Mouse (Mus musculus) right cerebral cortex, postnatal 25 days (tissue): Measurements from ENCODE around the gene Slc48a1.

ENCODE experiments used
- DNase-seq: peaks from one replicate; pipeline ENCODE4 v3.0.0; 2022

The Slc48a1 gene

DNA sequence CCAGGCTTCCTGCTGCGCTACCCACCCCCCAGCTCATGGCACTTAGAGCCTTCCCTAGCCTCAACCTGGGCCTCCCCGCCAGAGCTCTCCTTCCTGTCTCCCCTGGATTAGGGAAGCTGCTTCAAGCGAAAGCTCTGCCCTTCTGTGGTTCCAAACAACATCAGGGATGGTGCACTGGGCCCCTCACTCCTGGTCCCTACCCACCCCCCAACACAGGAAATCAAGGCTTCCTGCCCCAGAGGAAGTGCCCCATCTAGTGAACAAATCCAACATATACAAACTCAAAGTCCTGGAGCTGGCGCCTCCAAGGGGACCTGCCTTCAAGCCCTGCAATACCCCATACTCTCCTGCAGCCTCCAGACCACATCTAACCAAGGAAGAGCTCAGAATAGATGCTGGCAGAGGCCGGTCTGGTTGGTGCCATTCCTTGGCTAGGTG lies 50.6 kb downstream of the Slc48a1 start:
- DNase-seq = no peak

DNA sequence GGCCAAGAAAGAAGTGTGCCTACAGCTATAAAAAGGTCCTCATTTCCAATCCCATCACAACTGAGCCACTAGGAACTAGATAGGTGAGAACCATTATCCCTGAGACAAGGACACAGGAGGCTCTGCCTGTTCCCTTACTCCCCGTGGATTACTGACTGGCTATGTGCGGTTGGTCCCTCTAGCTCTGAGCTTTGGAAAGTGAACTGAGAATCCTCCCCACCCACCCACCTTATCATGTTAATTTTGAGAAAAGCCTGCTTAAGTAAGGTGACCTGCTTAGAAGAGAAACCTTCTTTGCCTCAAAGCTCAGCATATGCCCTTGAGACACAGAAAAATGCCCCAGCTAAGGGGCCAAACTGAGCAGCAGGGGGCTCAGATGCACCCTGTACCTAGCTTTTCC lies 51.1 kb downstream of the Slc48a1 start:
- DNase-seq = no peak

DNA sequence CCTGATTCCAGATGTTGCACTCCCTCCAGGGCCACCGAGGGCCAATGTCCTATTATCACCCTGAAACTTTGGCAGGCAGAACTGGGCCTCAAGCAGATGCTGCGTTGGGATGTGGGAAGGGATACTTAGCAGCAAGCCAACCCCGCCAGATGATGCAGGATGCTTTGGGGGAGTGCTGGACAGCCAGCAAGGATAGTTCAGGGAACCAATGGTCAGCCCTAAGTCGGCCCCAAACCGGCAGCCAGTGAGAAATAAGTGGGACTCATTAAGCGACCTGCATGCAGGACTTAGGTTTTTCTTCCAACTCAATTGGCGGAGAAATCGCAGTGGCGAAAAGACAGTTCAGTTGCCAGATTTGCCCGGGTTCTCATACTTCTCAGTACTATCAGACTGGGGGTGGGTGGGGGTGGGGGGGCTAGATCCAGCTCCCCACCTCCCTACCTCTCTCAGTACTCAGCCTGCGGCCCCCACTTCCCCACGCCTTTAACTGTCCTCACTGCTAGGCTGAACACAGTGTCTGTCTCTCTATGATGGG lies 52.0 kb downstream of the Slc48a1 start:
- no peak for DNase-seq

DNA sequence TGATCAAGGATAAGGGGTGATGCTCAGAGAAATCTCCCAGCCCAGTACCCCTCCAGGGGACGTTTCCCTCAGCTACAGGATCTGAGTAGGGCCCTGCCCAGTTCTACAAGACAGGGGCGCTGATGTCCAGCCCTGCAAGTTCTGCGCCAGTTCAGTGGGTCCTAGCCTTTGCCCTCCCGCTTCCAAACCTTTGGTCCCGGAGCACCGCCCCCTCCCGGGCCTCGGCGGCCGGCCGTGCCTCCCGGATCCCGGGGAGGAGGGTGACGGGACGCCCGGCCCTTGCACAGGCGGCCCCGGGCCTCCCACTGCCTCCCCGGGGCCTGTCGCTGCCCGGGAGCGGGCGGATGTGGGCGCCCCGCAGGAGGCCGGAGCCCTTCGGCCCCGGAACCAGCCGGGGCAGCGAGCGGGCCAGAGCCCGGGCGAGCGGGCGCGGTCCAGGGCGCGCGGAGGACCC lies 52.5 kb downstream of the Slc48a1 start:
- peak; percentile 61 for DNase-seq

DNA sequence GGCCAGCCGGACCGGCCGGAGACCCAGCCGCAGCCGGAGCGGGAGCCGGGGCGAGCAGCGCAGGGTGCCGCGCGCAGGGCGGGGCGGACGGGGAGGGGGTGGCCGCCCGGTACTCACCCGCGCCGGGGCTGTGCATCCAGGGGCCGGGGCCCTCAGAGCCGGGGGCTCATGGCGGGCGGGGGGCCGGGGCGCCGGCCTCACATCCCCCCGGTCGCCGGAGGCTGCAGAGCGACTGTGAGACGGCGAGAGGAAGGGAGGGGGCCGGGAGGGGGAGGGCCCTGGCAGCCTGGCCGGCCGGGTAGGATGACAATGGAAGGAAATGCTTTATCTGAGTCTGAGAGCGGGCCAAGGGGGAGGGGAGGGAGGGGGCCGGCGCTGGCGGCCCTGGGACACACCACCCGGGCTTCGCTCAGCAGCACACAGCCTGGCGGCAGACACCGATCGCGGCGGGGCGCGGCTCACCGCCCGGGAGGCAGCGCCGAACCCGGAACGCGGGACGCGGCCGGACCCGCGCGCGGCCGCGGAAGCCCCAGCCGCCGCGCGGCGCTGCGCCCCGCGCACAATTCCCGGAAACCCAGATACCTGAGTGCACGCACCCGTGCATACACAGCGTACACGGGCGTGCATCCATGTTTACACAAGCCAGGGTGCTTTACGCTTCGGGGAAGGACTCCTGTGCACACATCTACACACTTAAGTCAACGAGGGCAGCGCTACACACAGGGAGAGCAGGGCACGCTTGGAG lies 53.1 kb downstream of the Slc48a1 start:
- peak; percentile 70 for DNase-seq

DNA sequence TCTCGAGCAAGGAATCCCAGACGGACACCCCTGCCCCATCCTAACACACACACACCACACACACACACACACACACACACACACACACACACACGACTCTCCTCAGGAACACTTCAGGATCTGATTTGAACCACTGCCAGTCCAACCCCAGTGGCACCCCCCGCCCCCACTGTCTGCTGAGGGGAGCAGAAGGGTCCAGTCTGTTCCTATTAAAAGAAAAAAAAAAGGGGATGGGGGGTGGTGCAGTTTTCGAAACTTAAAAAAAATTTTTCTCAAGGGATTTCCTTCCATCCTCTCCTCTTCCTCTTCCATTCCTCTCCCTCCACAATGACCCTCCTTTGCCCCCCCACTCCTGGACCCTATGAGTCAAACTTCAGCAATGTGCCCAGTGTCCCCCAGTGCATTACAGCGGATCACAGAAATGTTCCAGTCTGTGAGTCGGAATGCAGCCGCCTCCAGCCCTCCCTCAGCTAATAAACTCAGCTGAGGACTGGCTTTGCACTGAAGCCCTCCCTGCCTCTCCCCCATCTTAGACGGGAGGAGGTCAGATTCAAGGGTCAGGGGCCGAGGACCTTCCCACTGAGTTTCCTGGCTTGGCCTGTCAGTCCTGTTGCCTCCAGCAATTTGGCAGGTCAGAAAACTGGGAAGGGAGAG lies 53.8 kb downstream of the Slc48a1 start:
- DNase-seq = no peak

DNA sequence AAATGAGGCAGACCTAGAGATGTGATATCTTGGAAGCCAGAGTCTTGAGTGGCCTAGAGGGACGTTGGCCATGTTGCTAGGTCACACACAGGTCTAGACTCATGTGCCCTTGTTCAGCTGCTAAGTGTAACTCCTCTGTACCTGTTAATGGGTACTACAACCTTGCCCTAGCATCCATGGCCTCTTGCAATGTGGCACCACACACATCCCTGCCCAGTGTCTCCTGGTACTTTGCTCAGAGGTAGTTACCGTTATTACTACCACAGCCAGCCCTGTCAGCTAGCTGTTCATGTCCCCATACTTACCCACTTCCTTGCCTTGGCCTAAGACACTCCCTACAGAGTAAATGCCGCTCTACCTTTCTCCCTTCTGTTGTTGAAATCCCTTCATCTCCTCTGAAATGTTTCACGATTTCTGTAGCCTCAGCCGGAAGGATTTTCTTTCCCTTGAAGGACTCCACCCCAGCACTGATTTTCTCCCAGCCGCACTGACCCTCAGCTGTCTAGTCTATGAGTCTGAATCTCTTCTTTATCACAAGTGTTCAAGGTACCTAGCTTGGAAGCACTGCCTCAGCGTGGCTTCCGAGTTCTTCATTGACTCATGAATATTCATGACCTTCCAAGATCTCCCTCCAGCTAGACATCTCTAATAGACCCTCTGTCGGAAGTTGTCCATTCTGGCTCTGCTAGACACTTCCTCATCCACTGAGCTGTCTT lies 54.6 kb downstream of the Slc48a1 start:
- DNase-seq = no peak

DNA sequence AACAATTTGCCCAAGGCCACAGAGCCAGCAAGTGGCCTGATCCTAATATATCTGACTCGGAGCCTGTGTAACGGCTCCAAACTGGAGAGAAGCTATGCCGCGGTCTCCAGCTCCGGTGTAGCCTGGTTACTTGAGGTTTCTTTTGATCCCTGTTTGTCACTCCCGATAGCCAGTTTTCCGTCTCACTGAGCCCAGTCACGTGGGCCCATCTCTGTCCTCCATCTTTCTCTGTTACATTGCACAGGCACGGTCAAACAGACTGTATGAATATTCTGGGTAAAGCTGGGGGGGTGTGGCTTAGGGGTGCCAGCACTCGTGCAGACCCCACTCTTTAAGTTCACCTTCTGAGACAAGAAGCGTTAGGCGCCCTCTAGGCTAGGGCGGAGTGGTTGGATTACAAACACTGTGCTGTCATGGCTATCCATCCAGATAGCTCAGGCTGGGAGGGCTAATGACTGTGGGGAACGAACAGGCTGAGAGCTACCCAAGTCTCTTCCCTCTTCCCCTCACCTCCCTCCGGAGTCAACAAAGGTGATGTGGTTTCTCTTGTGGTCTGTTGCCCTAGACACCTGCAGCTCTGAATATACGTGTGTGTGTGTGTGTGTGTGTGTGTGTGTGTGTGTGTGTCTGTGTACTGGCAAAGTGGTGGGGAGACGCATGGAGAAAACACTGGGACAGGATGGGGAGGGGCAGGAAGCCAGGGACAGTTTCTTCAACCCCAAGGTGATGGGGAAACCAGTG lies 58.0 kb downstream of the Slc48a1 start:
- DNase-seq = no peak

DNA sequence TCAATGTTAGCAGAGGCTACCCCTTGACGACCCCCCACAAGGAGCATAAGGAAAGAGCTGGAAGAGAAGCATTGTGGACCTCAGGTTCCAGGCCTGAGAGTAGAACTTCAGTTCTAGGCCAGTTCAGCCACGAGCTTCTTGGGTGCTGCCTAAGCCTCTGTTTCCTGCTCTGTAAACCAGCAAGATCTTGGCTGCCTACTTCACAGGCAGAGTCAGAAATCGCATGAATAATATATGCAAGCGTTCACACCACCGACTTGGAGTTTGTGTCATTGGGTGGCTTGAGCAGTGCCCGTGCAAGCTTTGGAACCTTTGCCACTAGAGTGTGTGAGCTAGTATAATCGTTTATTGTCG lies 58.6 kb downstream of the Slc48a1 start:
- no peak for DNase-seq

DNA sequence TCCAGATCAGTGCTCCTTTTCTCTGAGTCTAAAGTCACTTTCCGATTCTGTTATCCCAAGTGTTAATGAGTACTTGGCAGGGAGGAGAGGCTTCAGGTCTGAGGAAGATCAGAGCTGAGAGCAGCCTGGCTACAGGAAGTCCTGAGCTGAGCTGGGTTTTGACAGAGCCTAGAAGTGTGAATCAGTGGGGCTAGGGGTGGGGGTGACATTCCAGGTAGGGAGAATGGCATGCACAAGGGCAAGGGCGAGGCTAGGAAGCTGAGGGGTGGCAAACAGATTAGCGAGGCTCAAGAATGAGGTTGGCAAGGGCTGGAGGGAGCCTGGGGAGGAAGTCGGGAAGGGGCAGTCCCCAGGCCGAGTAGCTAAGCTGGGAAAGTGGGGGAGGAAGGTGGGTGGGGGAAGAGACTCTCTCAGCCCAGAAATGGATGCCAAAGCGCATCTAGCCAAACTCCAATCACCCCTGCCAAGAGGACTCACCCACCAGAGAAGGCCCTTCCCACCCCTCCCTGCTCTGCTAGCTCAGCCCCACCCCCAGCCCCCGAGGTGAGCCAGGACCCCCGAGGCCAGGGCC lies 59.3 kb downstream of the Slc48a1 start:
- DNase-seq = no peak

DNA sequence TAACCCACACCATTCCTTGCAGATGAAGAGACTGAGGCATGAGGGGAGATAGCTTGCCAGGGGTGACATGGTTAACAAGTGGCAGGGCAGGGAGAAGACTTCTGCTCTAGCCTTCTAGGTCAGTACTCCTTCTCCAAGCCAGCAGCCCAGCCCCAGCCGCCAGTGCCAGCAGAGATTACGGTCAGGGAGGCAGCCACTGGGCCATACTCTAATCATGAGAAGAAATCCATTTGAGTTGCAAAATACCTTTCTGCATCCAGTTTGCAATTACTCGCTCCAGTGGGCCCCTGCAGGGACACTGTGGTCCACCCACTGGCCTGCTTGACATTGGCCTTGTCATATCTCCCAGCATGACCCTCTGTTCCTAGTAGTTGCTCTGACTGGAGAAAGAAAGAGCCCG lies 60.1 kb downstream of the Slc48a1 start:
- DNase-seq = no peak

DNA sequence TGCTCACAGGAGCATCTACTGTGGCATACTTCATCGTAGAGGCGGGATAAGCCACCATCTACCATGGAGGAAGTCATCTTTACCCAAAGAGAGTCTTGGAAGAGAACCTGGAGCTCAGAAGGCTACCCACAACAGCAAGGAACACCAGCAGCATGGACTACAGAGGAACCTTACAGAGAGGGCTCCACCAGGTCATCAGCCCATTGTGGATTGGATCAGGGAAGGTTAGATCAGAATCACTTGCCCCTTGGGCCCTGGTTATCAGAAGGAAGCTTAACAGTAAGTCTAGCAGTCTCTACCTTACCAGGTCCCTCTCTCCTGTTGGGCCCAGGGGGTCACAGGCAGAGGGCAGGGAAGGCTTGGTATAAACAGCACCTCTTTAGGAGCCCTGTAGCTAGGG lies 60.7 kb downstream of the Slc48a1 start:
- no peak for DNase-seq

DNA sequence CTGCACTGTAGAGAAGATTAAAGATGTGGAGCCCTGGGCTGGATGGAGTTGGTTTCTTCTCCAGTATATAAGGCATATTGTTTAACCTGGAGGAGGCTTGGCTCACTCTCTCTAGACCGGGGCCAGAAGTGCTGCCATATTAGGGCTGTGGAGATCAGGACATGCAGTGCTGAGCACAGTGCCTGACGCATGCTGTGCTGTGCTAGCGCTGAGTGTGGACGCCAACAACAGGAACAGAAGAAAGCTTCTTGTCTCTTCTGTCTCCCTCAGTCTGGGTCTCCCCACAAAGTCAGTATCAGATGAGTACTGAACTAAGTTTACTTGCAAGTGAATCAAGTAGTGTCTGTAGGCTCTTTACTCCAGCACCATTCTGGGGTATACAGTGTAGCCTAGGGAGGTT lies 61.2 kb downstream of the Slc48a1 start:
- no peak for DNase-seq

DNA sequence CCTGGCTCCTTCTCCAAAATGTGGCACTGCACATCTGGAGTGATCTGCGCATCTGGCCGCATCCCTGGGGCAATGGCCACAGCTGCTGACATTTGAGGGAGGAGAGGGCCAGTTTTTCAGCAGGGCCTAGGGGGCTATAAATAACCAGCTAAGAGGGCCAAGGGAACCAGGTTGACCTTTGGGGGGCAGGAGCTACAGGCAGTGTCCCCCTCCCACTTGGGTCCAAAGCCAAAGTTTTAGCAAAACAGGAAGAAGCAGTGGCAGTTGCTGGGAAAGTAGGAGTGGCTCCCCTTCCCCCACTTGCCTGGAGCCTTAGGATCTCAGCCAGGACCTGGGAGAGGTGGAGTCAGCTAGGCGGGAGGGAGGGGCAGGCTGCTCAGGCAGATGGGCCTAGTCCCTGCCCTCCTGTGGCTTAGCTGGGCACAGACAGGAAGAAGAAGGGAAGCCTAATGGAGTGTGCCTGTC lies 61.7 kb downstream of the Slc48a1 start:
- no peak for DNase-seq

DNA sequence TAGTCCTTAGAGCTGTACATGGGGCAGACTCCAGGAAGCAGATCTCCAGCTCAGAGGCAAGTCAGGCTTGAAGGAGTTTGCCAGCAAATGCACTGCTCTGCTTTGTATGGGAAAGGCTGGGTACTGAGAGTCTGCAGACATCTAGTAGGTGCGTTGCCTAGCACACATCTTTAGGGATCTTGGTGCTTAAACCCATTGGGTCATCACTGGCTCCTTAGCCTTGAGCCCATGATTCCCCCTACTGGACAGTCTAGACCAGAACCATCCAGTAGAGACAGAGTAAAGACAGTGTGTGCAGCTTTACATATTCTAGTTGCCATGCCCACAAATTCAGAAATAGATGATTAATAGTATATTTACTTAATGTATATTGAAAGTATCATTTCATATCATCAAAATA lies 62.5 kb downstream of the Slc48a1 start:
- no peak for DNase-seq

DNA sequence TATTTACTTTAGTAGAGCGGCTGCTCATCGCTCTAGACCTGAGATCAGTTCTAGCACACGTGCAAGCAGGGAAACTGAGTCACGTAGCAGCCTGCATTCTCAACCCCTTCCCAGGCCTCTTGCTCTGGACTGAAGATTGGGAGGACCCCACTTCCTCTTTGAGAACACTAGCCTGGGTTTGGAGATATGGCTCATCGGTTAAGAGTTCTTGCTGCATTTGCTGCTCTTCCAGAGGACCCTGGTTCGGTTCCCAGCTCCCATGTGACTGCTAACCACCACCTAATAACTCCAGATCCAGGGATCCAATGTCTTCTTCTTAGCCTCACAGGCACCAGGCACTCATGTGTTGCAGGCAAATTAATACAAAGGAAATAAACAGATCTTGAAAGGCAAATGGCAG lies 63.1 kb downstream of the Slc48a1 start:
- DNase-seq = no peak

DNA sequence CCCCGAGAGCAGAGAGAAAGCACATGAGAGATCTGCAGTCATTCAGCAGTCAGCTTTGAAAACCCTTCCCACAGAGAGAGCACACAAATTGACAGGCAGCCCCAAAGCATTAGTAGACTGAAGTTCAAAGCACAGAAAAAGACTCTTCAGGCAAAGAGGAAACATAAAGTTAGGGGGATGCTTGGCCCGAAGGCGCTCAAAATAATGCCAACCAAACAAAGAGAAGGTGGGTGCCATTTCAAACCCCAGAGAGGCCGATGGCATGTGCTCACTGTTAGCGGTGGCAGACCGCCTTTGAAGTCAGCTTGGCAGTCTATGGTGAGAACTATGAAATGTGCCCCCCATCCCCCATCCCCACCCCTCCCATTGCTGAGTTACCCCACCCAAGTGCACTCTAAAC lies 63.7 kb downstream of the Slc48a1 start:
- no peak for DNase-seq
